Mouse (Mus musculus): Measurements from ENCODE around the gene Egln2. TPM values are rescaled to one million over a fixed set of nuclear protein-coding genes. Genes with fewer than 3 reads are reported as not detected.

Egln2 gene
- polyA plus RNA-seq (2012; rRNA removed), result 107 and 115 TPM in 2 replicates

GRCm38 (mm10) chr7:27166614-27167474 lies at the start of gene Egln2:
Gene Egln2, minus strand, starts transcription at chr7:27166802.
- peak; percentile 91; the same call in 1 of the 2 replicates for TF ChIP-seq POLR2A (IDR thresholded peaks at IDR 0.05; ENCODE audit: borderline replicate concordance, extremely low read depth, low read depth, low read length)
- TF ChIP-seq CTCF (IDR thresholded peaks at IDR 0.05; ENCODE audit: insufficient read depth, low read length), result no peak
- peak; percentile 94 for DNase-seq
- peaks cover 32% of the 10 kb centered on the region for H3K4me1 ChIP-seq (ENCODE audit: control insufficient read depth, insufficient read depth, low read length)
- peak within 1 kb of the TSS; percentile 75 for H3K4me3 ChIP-seq (replicated peaks; ENCODE audit: extremely low read depth, low read depth, low read length)
- 1% methylated on average over 61 of the region's 61 CpGs for WGBS

GRCm38 (mm10) chr7:27212626-27213025 lies 46.0 kb upstream of the Egln2 start:
- TF ChIP-seq POLR2A (IDR thresholded peaks at IDR 0.05; ENCODE audit: borderline replicate concordance, extremely low read depth, low read depth, low read length) (no peak), CTCF (IDR thresholded peaks at IDR 0.05; ENCODE audit: insufficient read depth, low read length) (no peak)
- H3K4me3 ChIP-seq (replicated peaks; ENCODE audit: extremely low read depth, low read depth, low read length), result no peak overlapping the region
- 77% methylated on average over 2 of the region's 2 CpGs for WGBS
- DNase-seq, result no peak
- H3K4me1 ChIP-seq (ENCODE audit: control insufficient read depth, insufficient read depth, low read length), result no peaks in the 10 kb centered on the region

GRCm38 (mm10) chr7:27203730-27204449 lies 37.3 kb upstream of the Egln2 start:
- Histone ChIP-seq H3K4me1 (ENCODE audit: control insufficient read depth, insufficient read depth, low read length) (no peaks in the 10 kb centered on the region), H3K4me3 (replicated peaks; ENCODE audit: extremely low read depth, low read depth, low read length) (no peak overlapping the region)
- no peak for DNase-seq
- TF ChIP-seq POLR2A (IDR thresholded peaks at IDR 0.05; ENCODE audit: borderline replicate concordance, extremely low read depth, low read depth, low read length) (no peak), CTCF (IDR thresholded peaks at IDR 0.05; ENCODE audit: insufficient read depth, low read length) (no peak)
- 92% methylated on average over 8 of the region's 8 CpGs for WGBS

GRCm38 (mm10) chr7:27198779-27199178 lies 32.2 kb upstream of the Egln2 start:
- no peak for DNase-seq
- Histone ChIP-seq H3K4me1 (ENCODE audit: control insufficient read depth, insufficient read depth, low read length) (no peaks in the 10 kb centered on the region), H3K4me3 (replicated peaks; ENCODE audit: extremely low read depth, low read depth, low read length) (no peak overlapping the region)
- TF ChIP-seq POLR2A (IDR thresholded peaks at IDR 0.05; ENCODE audit: borderline replicate concordance, extremely low read depth, low read depth, low read length) (no peak), CTCF (IDR thresholded peaks at IDR 0.05; ENCODE audit: insufficient read depth, low read length) (no peak)
- 92% methylated on average over 8 of the region's 8 CpGs for WGBS

GRCm38 (mm10) chr7:27198355-27198754 lies 31.8 kb upstream of the Egln2 start:
- DNase-seq, result no peak
- Histone ChIP-seq H3K4me3 (replicated peaks; ENCODE audit: extremely low read depth, low read depth, low read length) (no peak overlapping the region), H3K4me1 (ENCODE audit: control insufficient read depth, insufficient read depth, low read length) (no peaks in the 10 kb centered on the region)
- no peak for TF ChIP-seq CTCF (IDR thresholded peaks at IDR 0.05; ENCODE audit: insufficient read depth, low read length)
- no peak for TF ChIP-seq POLR2A (IDR thresholded peaks at IDR 0.05; ENCODE audit: borderline replicate concordance, extremely low read depth, low read depth, low read length)

GRCm38 (mm10) chr7:27197634-27198033 lies 31.0 kb upstream of the Egln2 start:
- WGBS, result 85% methylated on average over 8 of the region's 8 CpGs
- Histone ChIP-seq H3K4me1 (ENCODE audit: control insufficient read depth, insufficient read depth, low read length) (no peaks in the 10 kb centered on the region), H3K4me3 (replicated peaks; ENCODE audit: extremely low read depth, low read depth, low read length) (no peak overlapping the region)
- no peak for DNase-seq
- TF ChIP-seq POLR2A (IDR thresholded peaks at IDR 0.05; ENCODE audit: borderline replicate concordance, extremely low read depth, low read depth, low read length) (no peak), CTCF (IDR thresholded peaks at IDR 0.05; ENCODE audit: insufficient read depth, low read length) (no peak)

GRCm38 (mm10) chr7:27197136-27197535 lies 30.5 kb upstream of the Egln2 start:
- H3K4me1 ChIP-seq (ENCODE audit: control insufficient read depth, insufficient read depth, low read length), result no peaks in the 10 kb centered on the region
- no peak for DNase-seq
- no peak overlapping the region for H3K4me3 ChIP-seq (replicated peaks; ENCODE audit: extremely low read depth, low read depth, low read length)
- TF ChIP-seq CTCF (IDR thresholded peaks at IDR 0.05; ENCODE audit: insufficient read depth, low read length), result no peak
- no peak for TF ChIP-seq POLR2A (IDR thresholded peaks at IDR 0.05; ENCODE audit: borderline replicate concordance, extremely low read depth, low read depth, low read length)
- 86% methylated on average over 3 of the region's 3 CpGs for WGBS

GRCm38 (mm10) chr7:27195681-27196611 lies 29.3 kb upstream of the Egln2 start, which contains the start of the genes BC024978 and Snrpa:
Gene BC024978, plus strand, starts transcription at chr7:27195781.
Gene Snrpa, minus strand, starts transcription at chr7:27196271.
- Histone ChIP-seq H3K4me1 (ENCODE audit: control insufficient read depth, insufficient read depth, low read length) (no peaks in the 10 kb centered on the region), H3K4me3 (replicated peaks; ENCODE audit: extremely low read depth, low read depth, low read length) (peak within 1 kb of the TSS; percentile 86)
- WGBS, result under 1% methylated on average over 64 of the region's 64 CpGs
- peak; percentile 93 for DNase-seq
- TF ChIP-seq POLR2A (IDR thresholded peaks at IDR 0.05; ENCODE audit: borderline replicate concordance, extremely low read depth, low read depth, low read length) (peak; percentile 70), CTCF (IDR thresholded peaks at IDR 0.05; ENCODE audit: insufficient read depth, low read length) (no peak)

- TF ChIP-seq CTCF (IDR thresholded peaks at IDR 0.05; ENCODE audit: insufficient read depth, low read length) (no peak), POLR2A (IDR thresholded peaks at IDR 0.05; ENCODE audit: borderline replicate concordance, extremely low read depth, low read depth, low read length) (no peak)
- Histone ChIP-seq H3K4me1 (ENCODE audit: control insufficient read depth, insufficient read depth, low read length) (no peaks in the 10 kb centered on the region), H3K4me3 (replicated peaks; ENCODE audit: extremely low read depth, low read depth, low read length) (no peak overlapping the region)
- WGBS, result 61% methylated on average over 4 of the region's 4 CpGs
- no peak for DNase-seq
Observed at GRCm38 (mm10) chr7:27193731-27194130, 27.1 kb upstream of the Egln2 start.
